Mouse (Mus musculus) frontal cortex, adult 2 months (tissue): ENCODE data around the gene Ado. TPM values are rescaled to one million over a fixed set of nuclear protein-coding genes. Genes with fewer than 3 reads are reported as not detected.

Experiments
- DNase-seq, 2 experiments: peaks; one replicate each; pipeline ENCODE4 v3.0.0; 2022; ENCODE audit warnings: low spot score in 1 of 2; ENCODE audit errors: extremely low spot score in 1 of 2
- polyA plus RNA-seq: library from polyadenylated mRNA; depleted of rRNA; stranded (reverse); fragments of >200 nt; gene quantifications from 2 replicates; pipeline ENCODE4 v1.2.3, GENCODE M21; 2012; rRNA removed

The Ado gene
- polyA plus RNA-seq, result 25.1 and 25.8 TPM in 2 replicates

- peak; percentile 84 to 95 for DNase-seq
Observed at GRCm38 (mm10) chr10:67548877-67549731, at the start of gene Ado. Ado (minus strand) TSS chr10:67548955.

GRCm38 (mm10) chr10:67595278-67595677, 46.5 kb upstream of the Ado start:
- no peak for DNase-seq

- DNase-seq, result no peak
Observed at GRCm38 (mm10) chr10:67585873-67586610, 37.3 kb upstream of the Ado start.

- no peak for DNase-seq
Observed at GRCm38 (mm10) chr10:67581698-67582285, 33.0 kb upstream of the Ado start.

GRCm38 (mm10) chr10:67579830-67580229, 31.1 kb upstream of the Ado start:
- no peak for DNase-seq

GRCm38 (mm10) chr10:67573310-67573709, 24.6 kb upstream of the Ado start:
- DNase-seq, result no peak

GRCm38 (mm10) chr10:67571443-67571842, 22.7 kb upstream of the Ado start:
- DNase-seq, result no peak

- DNase-seq, result no peak
Observed at GRCm38 (mm10) chr10:67569539-67569938, 20.8 kb upstream of the Ado start.

GRCm38 (mm10) chr10:67566104-67566503, 17.3 kb upstream of the Ado start:
- DNase-seq, result no peak

- DNase-seq, result no peak
Observed at GRCm38 (mm10) chr10:67564509-67564908, 15.8 kb upstream of the Ado start.

GRCm38 (mm10) chr10:67561185-67561584, 12.4 kb upstream of the Ado start:
- DNase-seq, result no peak

GRCm38 (mm10) chr10:67559765-67560394, 11.1 kb upstream of the Ado start:
- DNase-seq, result no peak

- DNase-seq, result no peak
Observed at GRCm38 (mm10) chr10:67558053-67558452, 9.3 kb upstream of the Ado start.

- no peak for DNase-seq
Observed at GRCm38 (mm10) chr10:67548261-67548854, 397 bp downstream of the Ado start.

GRCm38 (mm10) chr10:67547850-67548260, 900 bp downstream of the Ado start:
- DNase-seq, result no peak

GRCm38 (mm10) chr10:67540591-67540990, 8.2 kb downstream of the Ado start:
- DNase-seq, result no peak

GRCm38 (mm10) chr10:67539401-67539730, 9.4 kb downstream of the Ado start:
- DNase-seq, result no peak

GRCm38 (mm10) chr10:67538585-67539400, 10.0 kb downstream of the Ado start:
- no peak for DNase-seq

- DNase-seq, result no peak
Observed at GRCm38 (mm10) chr10:67538106-67538505, 10.6 kb downstream of the Ado start.
